Mouse (Mus musculus) lung, postnatal 0 days (tissue): ENCODE data around the gene Gm12216. TPM values are rescaled to one million over a fixed set of nuclear protein-coding genes. Genes with fewer than 3 reads are reported as not detected.

ENCODE experiments used
- ATAC-seq: fragments of 200-750 bp; cut with Nextera tagmentation; 2 replicates; pipeline ENCODE4 v1.8.0; 2017; ENCODE audit warnings: moderate library complexity
- DNase-seq: peaks from one replicate; pipeline ENCODE4 v3.0.0-alpha.2; 2016; ENCODE audit warnings: low spot score
- H3K27ac ChIP-seq: fragments of 300-500 bp; sonication (generic); 2 replicates; pipeline ENCODE4 v1.5.1; 2014; ENCODE audit warnings: antibody characterized with exemption, mild to moderate bottlenecking, low read length, mixed read lengths
- H3K27me3 ChIP-seq: fragments of 300-500 bp; sonication (generic); replicated peaks from 2 replicates; pipeline ENCODE4 v1.6.1; 2014; ENCODE audit warnings: low read length, mixed read lengths; ENCODE audit not compliant: insufficient read depth
- H3K36me3 ChIP-seq: fragments of 300-500 bp; sonication (generic); 2 replicates; pipeline ENCODE4 v1.6.1; 2014; ENCODE audit warnings: low read length, mixed read lengths; ENCODE audit not compliant: insufficient read depth
- H3K4me1 ChIP-seq: fragments of 300-500 bp; sonication (generic); 2 replicates; pipeline ENCODE4 v1.6.1; 2014; ENCODE audit warnings: antibody characterized with exemption, low read depth, low read length, mixed read lengths; ENCODE audit not compliant: insufficient read depth
- H3K4me2 ChIP-seq: fragments of 300-500 bp; sonication (generic); replicated peaks from 2 replicates; pipeline ENCODE4 v1.6.1; 2014; ENCODE audit warnings: low read depth, mild to moderate bottlenecking, low read length, moderate library complexity, mixed read lengths
- H3K4me3 ChIP-seq: fragments of 300-500 bp; sonication (generic); 2 replicates; pipeline ENCODE4 v1.5.1; 2014; ENCODE audit warnings: low read depth, low read length
- H3K9ac ChIP-seq: fragments of 300-500 bp; sonication (generic); replicated peaks from 2 replicates; pipeline ENCODE4 v1.6.1; 2014; ENCODE audit warnings: low read depth, mild to moderate bottlenecking
- H3K9me3 ChIP-seq: fragments of 300-500 bp; sonication (generic); 2 replicates; pipeline ENCODE4 v1.6.1; 2016; ENCODE audit warnings: low read length, mixed read lengths
- CTCF ChIP-seq: IDR thresholded peaks from 2 replicates; pipeline ENCODE4 v1.5.1; 2016; ENCODE audit warnings: antibody characterized with exemption, mild to moderate bottlenecking
- EP300 ChIP-seq: IDR thresholded peaks from 2 replicates; pipeline ENCODE4 v1.6.1; 2016; ENCODE audit warnings: antibody characterized with exemption, mild to moderate bottlenecking, control low read depth
- WGBS: fragments of 180-500 bp; shearing (Covaris S2); extraction: QIAGEN DNeasy Blood & Tissue Kit; methylation state at CpG from one replicate; pipeline ENCODE4 v1.1.7; 2014; 5-methylcytosine and 5-hydroxymethylcytosine counted together
- polyA plus RNA-seq: library from polyadenylated mRNA; unstranded; fragments of >200 nt; fragmentation: Nextera tagmentation; extraction: Ambion mirVana; gene quantifications from 2 replicates; pipeline ENCODE4 v1.2.1, GENCODE M21; 2015

Gene Gm12216
- polyA plus RNA-seq, 1 experiment from 2014 or later = 5.4 TPM

DNA sequence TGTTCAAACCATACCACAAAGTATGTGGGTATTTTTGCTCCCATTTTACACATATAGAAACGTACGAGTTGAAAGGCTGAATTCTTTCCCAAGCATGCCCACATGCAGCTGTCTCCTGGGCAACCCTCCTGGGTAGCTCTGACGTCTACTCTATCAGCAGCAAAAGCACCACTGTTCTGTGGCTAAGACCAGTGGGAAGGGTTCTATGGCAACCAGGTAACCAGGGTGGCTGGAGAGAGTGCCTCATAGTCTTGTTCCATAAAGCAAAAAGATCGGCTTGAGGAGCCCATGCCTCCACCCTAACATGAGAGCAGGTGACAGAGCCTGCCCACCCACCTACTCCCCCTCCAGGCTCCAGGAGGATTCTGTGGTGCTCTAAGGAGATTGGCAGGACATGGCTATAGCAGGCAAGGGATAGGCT, 16.9 kb downstream of the Gm12216 start:
- DNase-seq (no peak), ATAC-seq (no peak)
- H3K27me3 ChIP-seq = no peaks in the 10 kb centered on the region
- no peak overlapping the region for H3K4me2 ChIP-seq
- no peaks in the 10 kb centered on the region for H3K9me3 ChIP-seq
- H3K9ac ChIP-seq = no peak overlapping the region
- no peaks in the 10 kb centered on the region for H3K36me3 ChIP-seq
- H3K4me1 ChIP-seq = no peaks in the 10 kb centered on the region
- WGBS = 66% methylated on average over 4 of the region's 4 CpGs
- H3K4me3 ChIP-seq = no peak overlapping the region
- TF ChIP-seq CTCF = no peak
- no peak for TF ChIP-seq EP300
- no peak overlapping the region for H3K27ac ChIP-seq

DNA sequence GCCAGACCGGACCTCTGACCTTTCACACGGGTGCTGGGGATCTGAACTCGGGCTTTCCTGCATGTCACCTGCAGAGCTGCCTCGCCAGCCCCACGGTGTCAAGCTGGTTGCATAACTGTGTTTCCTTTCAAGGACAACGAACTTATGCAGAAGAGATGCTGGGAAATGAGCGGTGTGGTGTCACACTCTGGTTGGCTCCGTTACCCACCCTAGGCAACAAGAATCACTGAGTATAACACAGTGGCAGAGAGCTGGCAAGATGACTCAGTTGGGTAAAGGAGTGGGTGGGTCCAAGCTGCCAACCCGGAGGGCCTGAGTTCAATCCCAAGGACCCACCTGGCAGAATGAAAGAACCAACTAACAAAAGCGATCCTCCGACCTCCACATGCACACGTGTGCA, 17.5 kb downstream of the Gm12216 start:
- no peaks in the 10 kb centered on the region for H3K9me3 ChIP-seq
- no peak for DNase-seq
- no peaks in the 10 kb centered on the region for H3K27me3 ChIP-seq
- H3K27ac ChIP-seq = no peak overlapping the region
- 81% methylated on average over 12 of the region's 12 CpGs for WGBS
- H3K4me1 ChIP-seq = no peaks in the 10 kb centered on the region
- no peak for TF ChIP-seq CTCF
- no peak for TF ChIP-seq EP300
- no peak overlapping the region for H3K4me2 ChIP-seq
- no peak for ATAC-seq
- H3K9ac ChIP-seq = no peak overlapping the region
- H3K4me3 ChIP-seq = no peak overlapping the region
- no peaks in the 10 kb centered on the region for H3K36me3 ChIP-seq

DNA sequence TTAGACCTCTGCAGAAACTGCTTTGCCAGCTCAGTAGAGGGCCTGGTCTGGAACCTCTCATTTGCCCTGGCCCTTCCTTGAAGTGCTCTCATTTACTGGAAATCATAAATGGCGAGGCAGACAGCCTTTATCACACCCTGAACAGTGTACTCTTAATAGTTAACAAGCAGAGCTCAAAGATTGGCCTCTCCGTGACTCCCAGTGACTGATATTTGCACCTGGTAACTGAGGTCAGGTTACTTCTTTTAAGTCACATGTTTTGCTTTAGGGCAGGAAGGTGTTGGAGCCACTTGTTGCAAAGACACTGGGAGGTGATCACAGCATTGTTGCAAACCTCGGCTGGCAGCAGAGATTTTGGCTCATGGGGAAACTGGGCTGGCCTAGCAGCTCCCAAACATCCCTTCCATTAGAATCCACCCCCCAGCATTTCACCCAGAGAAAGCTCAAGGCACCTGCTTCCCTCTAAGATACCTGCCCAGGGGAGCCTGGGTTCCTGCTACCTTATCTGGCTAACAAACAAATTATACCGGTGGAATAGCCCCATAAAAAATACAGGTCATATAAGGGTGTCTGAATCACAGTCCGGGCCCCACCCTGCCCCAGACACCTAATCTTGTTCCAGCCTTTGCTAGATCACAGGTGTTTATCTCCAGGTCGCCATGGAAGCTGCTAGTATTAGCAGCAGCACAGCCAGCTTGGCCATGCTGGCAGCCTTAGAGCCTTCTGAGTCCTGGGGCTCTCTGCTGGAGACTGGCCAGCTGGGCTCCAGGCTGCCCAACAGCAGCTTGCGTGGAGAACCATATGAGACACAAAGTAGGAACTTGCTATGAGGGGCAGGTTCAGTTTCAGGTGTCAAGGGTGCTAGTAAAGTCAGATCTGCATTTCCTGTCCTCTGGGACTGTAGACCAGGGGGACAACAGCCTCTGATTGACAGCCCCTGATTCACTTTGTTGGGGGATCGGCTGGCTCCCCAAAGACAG, 19.1 kb downstream of the Gm12216 start:
- H3K27me3 ChIP-seq = no peaks in the 10 kb centered on the region
- TF ChIP-seq CTCF = no peak
- TF ChIP-seq EP300 = no peak
- WGBS = 47% methylated on average over 8 of the region's 8 CpGs
- H3K36me3 ChIP-seq = no peaks in the 10 kb centered on the region
- H3K4me2 ChIP-seq = no peak overlapping the region
- H3K27ac ChIP-seq = no peak overlapping the region
- H3K4me3 ChIP-seq = no peak overlapping the region
- ATAC-seq (peak; percentile 44; the same call in 1 of the 2 replicates), DNase-seq (no peak)
- H3K9me3 ChIP-seq = no peaks in the 10 kb centered on the region
- H3K9ac ChIP-seq = no peak overlapping the region
- no peaks in the 10 kb centered on the region for H3K4me1 ChIP-seq

DNA sequence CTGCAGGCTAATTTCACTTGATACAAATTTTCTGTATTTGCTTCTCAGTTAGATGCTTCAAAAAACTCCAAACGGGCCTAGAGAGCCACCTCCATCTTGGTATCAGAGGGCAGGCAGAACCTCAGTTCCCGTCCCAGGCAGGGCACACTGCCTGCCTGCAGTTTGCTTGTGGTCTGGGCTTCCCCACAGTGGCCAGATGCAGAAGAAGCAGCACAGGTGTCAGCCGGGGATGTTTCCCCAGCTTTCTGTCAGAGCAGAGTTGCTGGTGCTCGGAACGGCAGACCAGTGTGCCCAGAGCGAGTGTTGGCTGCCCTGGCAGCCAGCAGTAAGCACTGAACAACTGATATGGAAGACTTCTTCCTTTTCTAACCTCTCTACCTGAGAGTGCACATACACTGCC, 19.9 kb downstream of the Gm12216 start:
- no peaks in the 10 kb centered on the region for H3K27me3 ChIP-seq
- H3K36me3 ChIP-seq = no peaks in the 10 kb centered on the region
- 62% methylated on average over 6 of the region's 6 CpGs for WGBS
- H3K4me1 ChIP-seq = no peaks in the 10 kb centered on the region
- no peak for ATAC-seq
- DNase-seq = no peak
- no peak for TF ChIP-seq CTCF
- no peak overlapping the region for H3K4me3 ChIP-seq
- no peak overlapping the region for H3K4me2 ChIP-seq
- no peak overlapping the region for H3K9ac ChIP-seq
- H3K27ac ChIP-seq = no peak overlapping the region
- no peaks in the 10 kb centered on the region for H3K9me3 ChIP-seq

DNA sequence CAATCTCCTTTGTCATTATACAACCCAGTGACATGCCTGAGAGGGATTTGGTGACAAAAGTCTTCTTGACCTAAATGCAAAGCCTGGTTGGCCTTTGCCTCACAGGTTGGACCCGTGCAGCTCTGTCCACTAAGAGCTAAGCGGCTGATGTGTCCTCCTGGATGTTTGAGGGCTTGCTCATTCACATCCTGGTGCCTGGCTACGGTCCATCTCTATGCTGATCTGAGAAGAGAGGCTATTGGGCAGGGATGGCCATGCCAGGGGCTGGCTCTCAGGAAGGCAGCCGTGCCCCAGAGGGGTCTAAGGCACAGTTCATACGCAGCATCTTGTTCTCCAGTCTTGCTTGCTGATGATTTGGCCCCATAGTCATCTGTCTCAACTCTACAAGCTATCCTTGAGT, 21.3 kb downstream of the Gm12216 start:
- no peaks in the 10 kb centered on the region for H3K27me3 ChIP-seq
- H3K36me3 ChIP-seq = no peaks in the 10 kb centered on the region
- no peak overlapping the region for H3K4me3 ChIP-seq
- 88% methylated on average over 5 of the region's 5 CpGs for whole genome bisulfite sequencing
- ATAC-seq = no peak
- H3K4me1 ChIP-seq = no peaks in the 10 kb centered on the region
- no peaks in the 10 kb centered on the region for H3K9me3 ChIP-seq
- no peak overlapping the region for H3K4me2 ChIP-seq
- no peak overlapping the region for H3K27ac ChIP-seq
- TF ChIP-seq CTCF (no peak), EP300 (no peak)
- H3K9ac ChIP-seq = no peak overlapping the region
- DNase-seq = no peak

DNA sequence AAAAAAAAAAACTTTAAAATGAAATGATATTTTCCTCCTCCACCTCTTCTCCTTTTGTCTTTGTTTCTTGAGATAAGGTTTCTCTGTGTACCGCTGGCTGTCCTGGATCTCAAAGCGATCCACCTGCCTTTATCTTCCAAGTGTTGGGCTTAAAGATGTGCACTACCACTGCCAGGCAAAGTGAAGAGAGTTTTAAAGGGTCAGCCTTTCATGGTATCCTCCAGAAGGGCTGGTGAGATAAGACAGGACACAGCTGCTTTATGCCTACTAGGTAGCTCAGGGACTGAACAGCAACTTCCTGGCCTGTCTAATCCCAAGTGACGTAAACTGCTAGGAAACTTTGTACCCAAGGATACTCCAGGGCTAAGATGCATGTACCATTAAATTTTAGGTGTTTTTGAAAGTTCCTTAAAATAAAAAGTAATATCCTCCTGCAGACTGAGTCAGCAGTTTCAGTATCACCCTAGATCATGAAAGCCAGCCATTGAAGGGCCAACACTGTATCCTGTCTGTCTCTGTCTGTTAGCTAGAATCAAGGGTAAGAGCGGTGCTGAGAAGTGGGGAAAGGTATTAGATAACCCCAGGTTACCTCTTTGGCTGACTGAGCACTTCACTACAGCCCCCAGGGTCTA, 23.6 kb downstream of the Gm12216 start:
- 70% methylated on average over 4 of the region's 4 CpGs for WGBS
- TF ChIP-seq CTCF (no peak), EP300 (no peak)
- Histone ChIP-seq H3K9ac (no peak overlapping the region), H3K27ac (no peak overlapping the region), H3K4me1 (no peaks in the 10 kb centered on the region), H3K4me2 (no peak overlapping the region), H3K27me3 (no peaks in the 10 kb centered on the region), H3K9me3 (no peaks in the 10 kb centered on the region), H3K36me3 (no peaks in the 10 kb centered on the region), H3K4me3 (no peak overlapping the region)
- no peak for DNase-seq
- ATAC-seq = no peak
